Mouse (Mus musculus) C2C12 (cell line): ENCODE results near the gene Cpa3.

Experiments
- CTCF ChIP-seq: IDR thresholded peaks from one replicate; pipeline ENCODE4 v1.5.1; 2011; ENCODE audit not compliant: control insufficient read depth, insufficient read depth, insufficient read length
- MYOG ChIP-seq: IDR thresholded peaks from one replicate; pipeline ENCODE4 v1.6.1; 2011; ENCODE audit not compliant: control insufficient read depth, insufficient read length; ENCODE audit errors: extremely low read depth

- TF ChIP-seq MYOG (no peak), CTCF (no peak)
Measured at GRCm38 (mm10) chr3:20222926-20223698, 18.9 kb downstream of the Cpa3 start.
